Mouse (Mus musculus) liver, adult (tissue): ENCODE results near the gene Best1.
A peak's percentile ranks its signal among the peaks of the same experiment; 100 is the strongest.

Source experiments
- GATA4 ChIP-seq: IDR thresholded peaks from 2 replicates; pipeline ENCODE4 v1.6.1; 2014; ENCODE audit warnings: mild to moderate bottlenecking, low read length; ENCODE audit not compliant: insufficient replicate concordance

The Best1 gene

GRCm38 (mm10) chr19:10033211-10033973 is 32.0 kb upstream of the Best1 start:
- TF ChIP-seq GATA4: no peak

GRCm38 (mm10) chr19:10029746-10030145 is 28.3 kb upstream of the Best1 start:
- no peak for TF ChIP-seq GATA4

GRCm38 (mm10) chr19:10025169-10025875 is 23.9 kb upstream of the Best1 start:
- peak; percentile 95; the same call in 1 of the 2 replicates for TF ChIP-seq GATA4

- peak; percentile 91; the same call in 1 of the 2 replicates for TF ChIP-seq GATA4
Measured at GRCm38 (mm10) chr19:10023304-10023758, 21.9 kb upstream of the Best1 start.

GRCm38 (mm10) chr19:10022414-10023303 is 21.2 kb upstream of the Best1 start:
- no peak for TF ChIP-seq GATA4

GRCm38 (mm10) chr19:10021981-10022380 is 20.5 kb upstream of the Best1 start:
- TF ChIP-seq GATA4: no peak

- no peak for TF ChIP-seq GATA4
Measured at GRCm38 (mm10) chr19:10019214-10019760, 17.9 kb upstream of the Best1 start.

- no peak for TF ChIP-seq GATA4
Measured at GRCm38 (mm10) chr19:10018527-10018818, 17.0 kb upstream of the Best1 start.

- TF ChIP-seq GATA4: peak; percentile 43; the same call in 1 of the 2 replicates
Measured at GRCm38 (mm10) chr19:10017637-10018526, 16.4 kb upstream of the Best1 start.

- TF ChIP-seq GATA4: no peak
Measured at GRCm38 (mm10) chr19:10016151-10016550, 14.7 kb upstream of the Best1 start.

- no peak for TF ChIP-seq GATA4
Measured at GRCm38 (mm10) chr19:10015442-10015841, 14.0 kb upstream of the Best1 start.

GRCm38 (mm10) chr19:10014824-10015223 is 13.4 kb upstream of the Best1 start:
- TF ChIP-seq GATA4: no peak

- TF ChIP-seq GATA4: peak; percentile 52; the same call in 1 of the 2 replicates
Measured at GRCm38 (mm10) chr19:10013913-10014312, 12.5 kb upstream of the Best1 start.

GRCm38 (mm10) chr19:10013348-10013747 is 11.9 kb upstream of the Best1 start:
- no peak for TF ChIP-seq GATA4
